Comparison of ENCODE assay signal across 18 mouse cellular contexts in the genomic region with DNA sequence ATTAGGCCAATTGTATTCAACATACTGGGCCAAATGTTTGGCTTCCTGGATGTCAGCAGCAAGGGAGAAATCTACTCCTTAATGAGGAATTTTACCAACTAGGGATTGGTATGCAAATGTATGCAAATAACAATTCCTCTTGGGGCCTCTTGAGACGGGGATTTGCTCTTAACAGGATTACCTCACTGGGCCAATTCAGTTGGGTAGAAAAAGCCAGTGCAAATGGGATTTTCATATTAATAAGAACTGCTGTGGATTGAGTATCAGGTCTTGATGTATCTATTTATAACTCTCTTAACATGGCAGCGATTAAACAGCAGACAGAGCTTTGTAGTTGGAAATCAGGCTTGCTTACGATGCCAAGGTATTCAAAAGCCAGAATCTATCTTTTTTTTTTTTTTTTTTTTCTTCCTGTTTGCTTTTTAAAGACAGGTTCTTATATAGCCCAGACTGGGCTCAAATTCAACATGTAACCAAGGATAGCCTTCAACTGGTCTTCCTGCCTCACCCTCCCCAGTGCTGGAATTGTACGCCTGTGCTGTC.
DNase-seq lines count a peak whose midpoint lies in the region; ATAC-seq lines count a peak whose summit lies in the region.
"Had no signal": no experiment of that assay in that cellular context is flagged by ENCODE, and none has a peak within 500 bp of the region (broad histone marks: within the 10 kb centered on the region; RNA-seq: fewer than 3 reads in every experiment).

No protein-coding gene starts in this region.

- 13% methylated on average over 4 of the region's 4 CpGs for WGBS in forebrain, embryonic 15.5 days
- 29% methylated on average over 4 of the region's 4 CpGs for WGBS in midbrain, embryonic 11.5 days

- H3K27ac ChIP-seq in forebrain, embryonic 15.5 days (replicated peaks) = peak overlapping the region; percentile 83
- no peak overlapping the region; the same call in 1 of the 2 replicates for H3K27ac ChIP-seq in midbrain, embryonic 11.5 days (ENCODE audit: low read depth, low read length)
- H3K27ac ChIP-seq: heart, adult 2 months; liver, embryonic 15.5 days; neural tube, embryonic 12.5 days had no signal

- H3K9me3 ChIP-seq in forebrain, embryonic 15.5 days = no peaks in the 10 kb centered on the region
- H3K9me3 ChIP-seq in midbrain, embryonic 11.5 days (ENCODE audit: control insufficient read depth, low read length) = no peaks in the 10 kb centered on the region
- H3K9me3 ChIP-seq: liver, embryonic 15.5 days; neural tube, embryonic 12.5 days had no signal

- H3K4me1 ChIP-seq in forebrain, embryonic 15.5 days = peaks cover 47% of the 10 kb centered on the region
- peaks cover 8% of the 10 kb centered on the region for H3K4me1 ChIP-seq in midbrain, embryonic 11.5 days (ENCODE audit: control insufficient read depth, insufficient read depth, low read length)
- H3K4me1 ChIP-seq: liver, embryonic 15.5 days; neural tube, embryonic 12.5 days had no signal

- intact Hi-C loops in heart, postnatal 25 days (cut with DNase I) = no loop called here

- H3K27me3 ChIP-seq in forebrain, embryonic 15.5 days = no peaks in the 10 kb centered on the region
- H3K27me3 ChIP-seq in midbrain, embryonic 11.5 days (ENCODE audit: control insufficient read depth, insufficient read depth, low read length) = peaks cover 10% of the 10 kb centered on the region; the same call in 1 of the 2 replicates
- H3K27me3 ChIP-seq: liver, embryonic 15.5 days; Patski had no signal

- no peak overlapping the region for H3K9ac ChIP-seq in forebrain, embryonic 15.5 days (replicated peaks)
- no peak overlapping the region for H3K9ac ChIP-seq in midbrain, embryonic 11.5 days (ENCODE audit: low read length)
- H3K9ac ChIP-seq: liver, embryonic 15.5 days; neural tube, embryonic 12.5 days had no signal

- ATAC-seq in forebrain, embryonic 15.5 days (replicated peaks) = peak; percentile 63
- peak; percentile 56 for ATAC-seq in midbrain, embryonic 11.5 days (ENCODE audit: low FRiP score)
- ATAC-seq: inflammation-experienced regulatory T-cells, adult 6 months; Patski had no signal

- H3K4me3 ChIP-seq in forebrain, embryonic 15.5 days = no peak overlapping the region
- no peak overlapping the region for H3K4me3 ChIP-seq in midbrain, embryonic 11.5 days (ENCODE audit: low read depth, low read length)
- H3K4me3 ChIP-seq: heart, adult 2 months; liver, embryonic 15.5 days; neural tube, embryonic 12.5 days had no signal

- no peak overlapping the region for H3K4me2 ChIP-seq in forebrain, embryonic 15.5 days (replicated peaks)
- no peak overlapping the region for H3K4me2 ChIP-seq in midbrain, embryonic 11.5 days
- H3K4me2 ChIP-seq: liver, embryonic 15.5 days; neural tube, embryonic 12.5 days had no signal

- H3K36me3 ChIP-seq in forebrain, embryonic 15.5 days = no peaks in the 10 kb centered on the region
- no peaks in the 10 kb centered on the region for H3K36me3 ChIP-seq in midbrain, embryonic 11.5 days (ENCODE audit: control insufficient read depth, insufficient read depth, low read length)
- H3K36me3 ChIP-seq: liver, embryonic 15.5 days; neural tube, embryonic 12.5 days had no signal

- DNase-seq in retina, postnatal 1 day = peak; percentile 83
- DNase-seq in retina, embryonic 14.5 days (ENCODE audit: low spot score) = no peak
- peak; percentile 86 for DNase-seq in midbrain, embryonic 11.5 days (ENCODE audit: low spot score, missing footprints)
- DNase-seq in heart, postnatal 25 days (ENCODE audit: low spot score) = no peak
- no peak for DNase-seq in adipocyte (ENCODE audit: low spot score)
- no peak for DNase-seq in adrenal gland, postnatal 14 days
- DNase-seq in adrenal gland, postnatal 25 days = no peak
- DNase-seq: cerebellum, adult 11-12 months; cerebellum, postnatal 25 days; gastrocnemius, postnatal 14 days; heart, adult 2 months; kidney, adult 9 months; kidney, postnatal 36 days had no signal

Comparison
In these comparisons a context has a peak if more than half of its experiments do, and no peak if none do; other contexts are left out.
1. DNase-seq: peak in retina, postnatal 1 day (single experiment) and midbrain, embryonic 11.5 days (single experiment); none in retina, embryonic 14.5 days (single experiment), heart, postnatal 25 days (single experiment), adipocyte (single experiment), adrenal gland, postnatal 14 days (single experiment) and adrenal gland, postnatal 25 days (single experiment).